Mouse (Mus musculus): ENCODE measurements around the gene Adora3.

Adora3 gene

DNA sequence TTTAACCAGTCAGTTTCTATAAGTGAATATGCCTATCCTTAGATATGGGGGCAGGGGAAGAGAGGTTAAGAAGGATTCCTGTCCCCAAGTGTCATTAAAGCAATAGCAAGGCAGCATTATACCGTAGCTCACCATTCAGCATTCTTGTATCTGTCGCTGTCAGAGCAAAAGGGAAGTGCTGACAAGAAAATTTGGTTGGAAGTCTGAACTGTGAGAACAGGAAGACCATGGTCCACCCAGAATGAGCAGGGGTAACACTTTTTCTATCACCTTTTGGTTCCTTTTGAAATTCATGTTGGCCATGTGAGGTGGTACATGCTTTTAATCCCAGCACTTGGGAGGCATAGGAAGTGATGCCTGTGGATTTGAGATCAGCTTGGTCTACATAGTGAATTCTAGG lies 60.4 kb downstream of the Adora3 start:
- DNase-seq (ENCODE audit: low read depth, low spot score): no peak

DNA sequence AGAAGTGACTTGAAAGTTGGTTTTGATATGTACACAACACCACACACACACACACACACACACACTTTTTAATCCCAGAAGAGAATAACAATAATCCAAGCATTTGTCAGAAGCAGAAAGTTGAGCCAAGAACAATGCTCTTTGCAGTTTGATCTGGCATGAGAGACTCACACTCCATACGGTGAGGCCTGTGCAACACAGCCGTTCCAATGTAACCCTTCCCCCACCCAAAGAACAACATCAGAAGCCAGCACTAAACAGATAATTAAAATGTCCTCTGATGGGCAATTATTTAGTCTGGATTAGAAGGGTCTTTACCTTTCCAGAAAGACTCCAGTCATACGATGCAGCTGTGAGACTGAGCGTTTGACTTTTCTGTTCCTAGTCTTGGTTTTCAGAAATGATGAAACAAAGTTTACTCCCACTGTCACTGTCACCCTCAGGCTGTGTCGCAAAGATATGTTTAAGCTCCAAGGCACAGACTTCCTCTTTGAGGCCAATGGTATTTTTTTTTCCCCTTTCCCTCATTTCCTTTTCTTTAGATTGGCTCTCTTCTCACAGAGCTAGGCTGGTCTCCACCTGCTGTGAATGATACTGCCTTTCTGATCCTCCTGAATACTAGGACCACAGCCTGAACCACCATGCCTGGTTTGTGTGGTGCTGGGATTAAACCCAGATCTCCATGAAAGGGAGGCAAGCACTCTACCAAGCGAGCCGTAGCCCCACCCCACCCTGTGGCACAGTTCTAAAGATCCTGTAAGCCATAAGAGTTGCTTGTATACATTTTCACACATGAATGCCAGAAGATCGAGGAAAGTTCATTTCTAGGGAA lies 61.8 kb downstream of the Adora3 start, which contains the start of gene I830077J02Rik:
TSS of gene I830077J02Rik (minus strand) at position 425 of the 832 bp plus-strand sequence.
- no peak for DNase-seq (ENCODE audit: low read depth, low spot score)

DNA sequence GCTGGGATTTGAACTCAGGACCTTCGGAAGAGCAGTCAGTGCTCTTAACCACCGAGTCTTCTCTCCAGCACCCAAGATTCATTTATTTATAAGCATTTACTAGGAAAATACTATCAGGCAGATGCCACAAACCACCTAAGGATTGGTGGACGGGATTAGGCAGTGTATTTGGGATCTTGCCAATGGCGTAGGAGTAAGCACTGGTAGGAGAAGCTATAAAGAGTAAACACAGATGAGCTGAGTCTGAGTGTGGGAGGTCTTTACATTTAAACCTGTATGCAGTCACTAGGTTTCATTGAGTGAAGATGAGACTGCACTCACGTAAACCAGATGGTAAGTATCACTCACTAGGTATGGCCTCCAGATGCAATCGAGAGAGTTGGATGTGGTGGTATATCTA lies 63.3 kb downstream of the Adora3 start:
- DNase-seq (ENCODE audit: low read depth, low spot score): no peak

DNA sequence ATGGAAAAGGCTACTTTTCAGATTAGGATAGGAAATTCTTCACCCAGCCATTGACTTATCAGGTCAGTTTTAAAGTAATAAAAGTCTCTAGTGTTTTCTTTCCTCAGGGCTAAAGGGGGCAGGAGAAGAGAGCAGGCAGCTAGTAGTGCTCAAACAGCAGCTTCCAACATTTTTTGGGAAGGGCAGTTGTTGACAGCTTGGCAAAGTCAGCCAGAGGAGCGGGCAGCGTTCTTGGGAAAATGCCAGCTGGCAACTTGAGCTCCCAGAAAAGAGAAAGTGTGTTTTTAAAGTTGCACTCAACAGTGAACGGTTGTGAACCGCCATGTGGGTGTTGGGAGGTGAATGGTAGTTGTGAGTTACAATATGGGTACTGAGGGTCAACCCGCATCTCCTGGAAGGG lies 64.4 kb downstream of the Adora3 start:
- DNase-seq (ENCODE audit: low read depth, low spot score): no peak

DNA sequence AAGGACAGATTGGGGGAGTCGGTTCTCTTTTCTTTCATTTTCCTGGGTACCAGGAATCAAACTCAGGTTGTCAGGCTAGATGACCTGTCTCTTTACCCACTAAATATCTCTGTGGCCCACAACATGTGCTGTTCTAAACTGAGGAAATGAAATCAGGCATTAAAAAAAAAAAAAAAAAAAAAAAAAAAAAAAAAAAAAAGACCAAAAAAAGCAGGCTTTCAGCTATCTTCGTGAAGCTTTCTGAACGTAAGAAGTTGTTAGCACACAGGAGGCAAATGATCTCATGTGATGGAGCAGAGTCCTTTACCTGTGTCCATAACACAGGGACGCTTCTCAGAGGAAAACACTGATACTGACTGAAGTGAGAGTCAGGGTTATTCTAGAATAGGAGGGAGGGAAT lies 65.5 kb downstream of the Adora3 start:
- no peak for DNase-seq (ENCODE audit: low read depth, low spot score)

DNA sequence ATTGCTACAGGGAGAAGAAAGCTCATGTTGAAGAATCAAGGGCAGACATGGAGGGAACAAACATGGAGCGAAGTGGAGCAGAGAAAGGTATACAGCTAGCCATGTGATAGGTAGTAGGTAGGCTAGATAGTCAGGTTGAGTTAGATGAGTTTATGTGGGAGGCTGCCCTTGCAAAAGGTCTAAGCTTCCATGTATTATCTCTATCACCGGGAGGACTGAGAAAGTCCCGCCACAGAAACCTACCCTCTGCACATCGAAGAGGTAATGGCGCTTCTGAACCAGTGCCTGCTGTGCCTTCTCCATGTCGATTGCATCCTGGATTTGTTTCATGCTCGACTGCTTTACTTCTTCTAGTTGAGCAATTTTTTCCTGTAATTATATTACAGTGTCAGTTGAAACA lies 80.7 kb downstream of the Adora3 start:
- DNase-seq (ENCODE audit: low read depth, low spot score): no peak

DNA sequence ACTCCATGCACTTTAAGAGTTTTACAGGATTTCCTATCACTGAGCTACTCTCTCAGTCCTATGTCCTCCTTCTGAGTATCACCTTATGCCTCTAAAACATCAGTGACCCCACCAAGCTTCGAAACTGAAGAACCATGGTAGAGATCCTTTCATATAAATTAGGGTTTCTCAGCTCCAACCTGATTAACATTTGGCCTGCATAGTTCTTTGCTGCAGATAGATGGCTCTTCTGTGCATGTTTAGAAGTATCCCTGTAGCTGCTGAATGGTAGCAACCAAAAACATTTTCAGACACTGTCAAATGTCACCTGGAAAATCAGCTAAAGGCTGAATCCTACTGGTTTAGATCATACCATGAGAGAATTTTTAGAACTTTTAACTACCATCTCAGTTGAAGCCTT lies 86.6 kb downstream of the Adora3 start:
- DNase-seq (ENCODE audit: low read depth, low spot score): no peak

DNA sequence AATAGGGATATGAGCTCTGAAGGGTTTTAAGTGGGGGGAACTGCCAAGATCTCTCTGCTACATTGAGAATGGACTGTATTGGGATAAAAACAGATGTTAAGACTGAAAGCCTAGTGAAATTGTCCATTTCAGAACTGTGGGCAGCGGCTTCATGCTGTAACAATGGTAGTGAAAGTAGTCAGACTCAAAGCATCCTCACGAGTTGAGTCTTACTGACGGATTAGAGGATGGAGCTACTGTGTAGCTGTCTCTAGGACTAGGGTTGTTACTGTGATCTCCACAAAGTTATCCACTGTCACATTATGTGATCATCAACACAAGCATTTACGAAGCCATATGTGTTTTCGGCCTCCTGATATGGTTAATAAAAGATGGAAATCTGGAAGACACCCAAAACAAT lies 87.5 kb downstream of the Adora3 start:
- no peak for DNase-seq (ENCODE audit: low read depth, low spot score)

All from brain, embryonic 18.5 days (tissue).